Mouse (Mus musculus) Patski (cell line): Measurements from ENCODE around the gene Mical2. TPM values are rescaled to one million over a fixed set of nuclear protein-coding genes. Genes with fewer than 3 reads are reported as not detected.

Experiments used
- ATAC-seq: fragments of 100-300 bp; one replicate; pipeline ENCODE4 v1.8.0; 2021
- CTCF ChIA-PET: fragments of 350-600 bp; sonication (Branson Sonifier 250); formaldehyde crosslinking; loops from one replicate; lab custom pipeline; 2022; ENCODE audit warnings: inconsistent platforms; lab: Charles Lee
- POLR2A ChIA-PET: fragments of 350-600 bp; sonication (Branson Sonifier 250); formaldehyde crosslinking; loops from one replicate; lab custom pipeline; 2022; ENCODE audit warnings: antibody characterized with exemption, inconsistent platforms; lab: Charles Lee
- DNase-seq: peaks from one replicate; pipeline ENCODE4 v3.0.0-alpha.2; 2011; ENCODE audit warnings: low read depth, low spot score
- H3K27me3 ChIP-seq: fragments of 371-371 bp; one replicate; pipeline ENCODE4 v1.5.1; 2021
- CTCF ChIP-seq: fragments of 100-300 bp; IDR thresholded peaks from one replicate; pipeline ENCODE4 v1.5.1; 2021
- in situ Hi-C: fragments of 300-500 bp; cut with MboI; formaldehyde crosslinking; loops from 3 replicates; pipeline ENCODE4 v1.11.1; 2018; ENCODE audit warnings: low pct_unique_long_range_greater_than_20kb, mixed read lengths
- polyA plus RNA-seq: library from polyadenylated mRNA; unstranded; gene quantifications from one replicate; pipeline ENCODE4 v1.2.3, GENCODE M21; 2021

The Mical2 gene
- polyA plus RNA-seq, 1 experiment from 2014 or later, result 50.7 TPM

DNA sequence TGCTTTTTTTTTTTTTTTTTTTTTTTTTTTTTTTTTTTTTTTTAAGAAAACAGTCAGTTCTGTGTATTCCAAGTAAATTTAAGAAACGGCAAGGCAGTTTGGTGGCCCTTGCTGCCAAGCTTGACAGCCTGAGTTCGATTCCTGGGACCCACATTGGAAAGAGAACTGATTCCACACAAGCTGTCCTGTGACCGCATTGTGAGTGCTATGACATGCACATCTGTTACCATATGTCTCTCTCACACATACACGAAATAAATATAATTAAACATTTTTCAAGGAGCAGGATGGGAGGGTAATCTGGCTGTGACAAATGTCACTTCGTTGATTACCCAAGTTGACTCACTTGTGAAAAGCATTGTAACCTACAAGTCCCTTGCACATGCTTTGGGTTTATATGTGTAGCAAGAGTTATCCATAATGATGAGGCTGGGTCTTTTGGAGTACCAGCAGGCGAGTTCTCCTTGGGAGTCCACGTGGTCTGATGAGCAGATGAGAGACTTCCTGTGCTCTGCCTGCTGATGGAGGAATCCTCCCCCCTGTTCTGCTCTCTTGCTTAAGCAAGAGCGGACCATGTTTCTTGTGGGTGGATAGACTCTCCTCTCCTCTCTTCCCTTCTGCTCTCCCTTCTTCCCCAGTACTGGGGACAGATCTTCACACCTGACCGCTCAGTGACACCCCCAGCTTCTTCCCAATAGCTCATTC is 58.1 kb downstream of the Mical2 start:
- POLR2A ChIA-PET, result interaction anchor here (0.6 kb wide), 1 partner anchor 1573 kb away, joined by 5 read pairs; no protein-coding TSS in a partner anchor
- no peaks in the 10 kb centered on the region for H3K27me3 ChIP-seq
- DNase-seq (no peak), ATAC-seq (no peak)
- no peak for TF ChIP-seq CTCF
- in situ Hi-C loops, result no loop called here
- CTCF ChIA-PET, result interaction anchor here (1.4 kb wide), 1 partner anchor 71 kb away, joined by 4 read pairs; no protein-coding TSS in a partner anchor

DNA sequence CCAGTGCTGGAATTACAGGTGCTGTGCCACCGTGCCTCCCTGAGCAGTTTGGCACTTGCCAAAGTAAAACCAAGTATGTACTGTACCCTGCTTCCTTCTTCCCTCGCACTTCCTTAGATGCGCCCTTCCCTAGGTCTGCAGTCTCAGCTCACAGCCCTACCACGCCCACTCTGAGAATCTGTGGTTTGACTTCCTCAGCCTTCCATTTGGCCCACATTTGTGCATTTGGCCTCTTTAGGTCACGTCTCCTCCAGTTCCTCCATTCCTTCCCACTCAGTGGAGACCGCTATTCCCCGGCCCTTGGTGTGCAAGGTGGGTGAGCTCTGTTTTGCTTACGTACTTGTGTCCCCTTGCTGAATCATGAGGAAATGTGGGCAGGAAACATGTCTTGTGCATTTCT is 59.9 kb downstream of the Mical2 start:
- no peaks in the 10 kb centered on the region for H3K27me3 ChIP-seq
- CTCF ChIA-PET, result interaction anchor here (1.2 to 1.5 kb wide), 3 partner anchors 9 to 73 kb away, joined by 3 to 5 read pairs (median 4); no protein-coding TSS in a partner anchor
- DNase-seq, result no peak
- POLR2A ChIA-PET, result no interaction called here
- ATAC-seq, result no peak
- in situ Hi-C loops, result no loop called here
- TF ChIP-seq CTCF, result no peak

DNA sequence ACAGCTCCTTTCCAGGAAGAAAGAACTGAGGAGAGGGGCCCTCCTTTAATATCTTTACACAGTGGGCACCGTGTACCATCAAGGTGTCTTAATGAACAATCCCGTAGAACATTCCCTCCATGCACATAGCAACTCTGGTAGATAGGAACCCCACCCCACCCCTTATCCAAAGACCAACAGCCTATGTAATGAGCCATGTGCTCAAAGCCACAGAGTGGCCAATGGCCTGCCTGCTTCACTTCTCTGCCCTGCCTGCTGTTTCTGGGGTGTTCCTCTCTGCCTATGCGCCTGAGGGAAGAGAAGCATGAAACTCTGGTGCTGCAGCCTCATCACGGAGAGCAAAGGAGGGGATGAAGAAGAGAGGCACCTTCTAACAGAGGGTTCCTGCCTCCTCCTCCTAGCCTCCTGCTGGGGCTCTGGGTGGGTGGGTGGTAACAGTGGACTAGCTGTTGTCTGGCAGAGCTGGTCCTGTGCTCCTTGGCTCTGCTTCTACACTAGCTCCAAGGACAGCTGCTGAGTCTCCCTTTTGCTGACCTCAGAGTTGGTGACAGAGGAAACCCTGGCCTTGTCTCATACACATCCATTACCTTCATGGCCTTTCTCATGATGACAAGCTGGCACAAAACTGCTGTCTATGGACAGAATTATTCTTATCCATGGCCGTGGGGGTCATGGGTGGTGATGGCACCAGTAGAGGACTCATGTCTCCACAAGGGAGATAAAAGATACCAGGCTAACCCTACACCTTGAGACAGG is 62.9 kb downstream of the Mical2 start:
- H3K27me3 ChIP-seq, result no peaks in the 10 kb centered on the region
- no peak for TF ChIP-seq CTCF
- in situ Hi-C loops, result no loop called here
- ATAC-seq (no peak), DNase-seq (no peak)
- CTCF ChIA-PET, result interaction anchor here (1.6 to 3.0 kb wide), 3 partner anchors 10 to 86 kb away, joined by 4 to 9 read pairs (median 9); no protein-coding TSS in a partner anchor
- POLR2A ChIA-PET, result interaction anchor here (0.9 to 1.8 kb wide), 4 partner anchors 28 to 86 kb away, joined by 3 to 5 read pairs (median 3); partner anchors contain the start of gene Mical2

DNA sequence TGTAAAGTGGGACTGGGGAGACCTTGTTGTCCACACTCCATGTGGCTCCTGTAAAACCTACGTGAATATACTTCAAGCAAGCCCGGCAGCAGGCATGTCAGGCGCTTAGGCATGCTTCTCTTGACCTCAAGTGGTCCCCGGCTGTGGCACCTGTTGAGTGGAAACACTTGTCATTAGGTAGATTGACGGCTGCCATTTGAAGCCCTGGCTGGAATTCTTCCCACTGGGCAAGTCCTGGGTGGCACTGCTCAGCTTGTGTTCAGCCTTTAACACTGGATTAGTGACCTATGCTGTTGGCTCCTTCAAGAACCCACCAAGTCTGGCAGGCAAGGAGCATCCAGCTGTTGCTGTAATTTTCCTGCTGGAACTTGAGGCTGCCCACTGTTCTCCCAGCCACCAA is 63.9 kb downstream of the Mical2 start:
- H3K27me3 ChIP-seq, result no peaks in the 10 kb centered on the region
- TF ChIP-seq CTCF, result no peak
- ATAC-seq, result peak; percentile 9
- ChIA-PET CTCF (interaction anchor here (2.3 to 3.0 kb wide), 2 partner anchors 11 to 18 kb away, joined by 9 read pairs; no protein-coding TSS in a partner anchor), POLR2A (interaction anchor here (0.6 to 1.8 kb wide), 7 partner anchors 9 to 87 kb away, joined by 3 to 5 read pairs (median 3); partner anchors contain the start of gene Mical2)
- in situ Hi-C loops, result no loop called here
- no peak for DNase-seq

DNA sequence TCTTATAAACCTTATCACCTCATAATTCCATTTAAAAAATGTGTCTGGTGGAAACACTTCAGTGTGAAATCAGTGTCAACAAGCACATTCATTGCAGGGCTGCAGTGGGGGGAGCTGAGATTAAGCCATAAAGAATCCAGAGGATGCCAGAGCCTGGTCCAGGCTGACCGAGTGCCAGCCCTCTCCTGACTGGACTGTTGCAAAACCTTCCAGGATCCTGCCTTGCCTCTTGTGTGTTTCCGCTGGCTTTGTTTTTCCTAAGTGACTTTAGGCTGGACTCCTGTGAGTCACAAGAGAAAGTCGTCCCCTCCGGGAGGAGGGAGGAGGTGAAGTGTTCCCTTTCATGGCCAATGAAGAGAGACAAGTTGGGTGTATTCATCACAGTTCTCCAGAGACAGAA is 64.3 kb downstream of the Mical2 start:
- H3K27me3 ChIP-seq, result no peaks in the 10 kb centered on the region
- TF ChIP-seq CTCF, result no peak
- ATAC-seq (peak; percentile 86), DNase-seq (peak; percentile 97)
- in situ Hi-C loops, result no loop called here
- CTCF ChIA-PET, result interaction anchor here (3.0 kb wide), 1 partner anchor 18 kb away, joined by 9 read pairs; no protein-coding TSS in a partner anchor
- POLR2A ChIA-PET, result interaction anchor here (0.6 to 1.0 kb wide), 4 partner anchors 9 to 21 kb away, joined by 3 to 4 read pairs (median 4); no protein-coding TSS in a partner anchor

DNA sequence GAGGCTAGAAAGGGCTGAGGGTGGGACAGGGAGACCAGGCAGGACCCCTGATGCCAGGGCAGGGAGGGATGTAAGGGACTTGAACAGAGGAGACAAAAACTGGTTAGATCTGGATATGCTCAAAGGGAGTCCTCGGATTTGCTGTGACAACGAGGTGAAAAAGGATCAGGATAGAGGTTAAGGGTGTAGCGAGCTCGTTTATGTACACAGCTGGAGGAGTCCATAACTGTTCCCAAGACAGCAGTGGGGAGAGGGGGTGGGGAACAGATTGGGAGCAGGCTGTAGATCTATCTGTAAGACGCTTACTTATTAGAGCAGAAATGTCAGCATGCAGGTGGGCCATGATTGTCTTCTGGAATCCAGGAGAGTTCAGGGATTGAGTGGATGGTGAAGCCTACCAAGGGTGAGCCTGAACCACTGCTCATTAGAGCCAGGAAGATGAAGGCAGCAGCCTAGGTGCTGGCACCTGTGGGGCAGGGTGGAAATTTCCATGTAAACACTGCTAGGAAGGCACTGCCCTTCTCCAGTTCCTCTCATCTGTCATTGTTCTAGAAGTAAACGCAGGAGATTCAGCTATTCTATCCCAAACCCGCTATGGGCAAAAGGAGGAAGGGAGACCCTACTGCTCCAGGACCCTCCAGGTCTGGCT is 67.9 kb downstream of the Mical2 start:
- DNase-seq (no peak), ATAC-seq (no peak)
- POLR2A ChIA-PET, result no interaction called here
- CTCF ChIA-PET, result interaction anchor here (2.3 kb wide), 1 partner anchor 91 kb away, joined by 6 read pairs; no protein-coding TSS in a partner anchor
- no peaks in the 10 kb centered on the region for H3K27me3 ChIP-seq
- TF ChIP-seq CTCF, result no peak
- in situ Hi-C loops, result no loop called here

DNA sequence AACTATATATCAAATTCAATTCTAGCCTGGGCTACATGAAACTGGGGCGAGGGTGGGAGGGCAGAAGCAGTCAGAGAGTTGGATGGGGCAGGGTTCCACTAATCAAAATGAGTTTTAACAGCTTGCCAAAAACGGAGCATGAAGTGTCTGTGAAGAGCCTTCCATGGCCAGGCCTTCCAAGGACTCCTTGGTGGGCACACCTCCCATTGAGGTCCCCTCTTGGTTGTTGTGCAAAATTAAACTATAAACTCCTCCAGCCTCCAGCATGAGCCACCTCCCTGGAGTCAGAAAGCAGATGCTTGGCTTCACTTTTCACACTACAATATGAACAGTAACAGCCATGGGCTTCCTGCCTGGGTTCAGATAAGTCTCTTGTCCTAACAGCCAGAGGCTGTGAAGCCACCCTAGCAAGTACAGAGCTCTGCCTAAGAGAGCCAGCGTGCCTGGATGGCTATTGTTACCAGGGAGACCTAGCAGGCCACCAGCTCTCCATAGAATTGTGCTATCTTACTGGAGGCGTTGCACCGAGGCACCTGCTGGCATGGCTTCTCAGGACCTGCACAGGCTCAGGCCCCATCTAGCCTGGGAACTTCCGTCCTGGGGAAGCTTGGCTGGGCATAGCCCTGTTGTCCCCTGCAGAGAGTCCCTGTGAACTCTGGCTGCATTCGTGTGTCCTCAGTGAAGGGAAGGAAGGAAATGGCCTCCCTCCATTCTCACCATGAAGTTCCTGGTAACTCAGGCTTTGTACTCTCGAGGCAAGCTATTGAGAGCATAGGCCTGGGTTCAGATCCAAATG is 70.0 kb downstream of the Mical2 start:
- no peak for DNase-seq
- TF ChIP-seq CTCF, result no peak
- no peaks in the 10 kb centered on the region for H3K27me3 ChIP-seq
- in situ Hi-C loops, result no loop called here
- CTCF ChIA-PET, result interaction anchor here (0.8 to 2.3 kb wide), 2 partner anchors 73 to 93 kb away, joined by 3 to 6 read pairs; no protein-coding TSS in a partner anchor
- POLR2A ChIA-PET, result no interaction called here
- ATAC-seq, result no peak

DNA sequence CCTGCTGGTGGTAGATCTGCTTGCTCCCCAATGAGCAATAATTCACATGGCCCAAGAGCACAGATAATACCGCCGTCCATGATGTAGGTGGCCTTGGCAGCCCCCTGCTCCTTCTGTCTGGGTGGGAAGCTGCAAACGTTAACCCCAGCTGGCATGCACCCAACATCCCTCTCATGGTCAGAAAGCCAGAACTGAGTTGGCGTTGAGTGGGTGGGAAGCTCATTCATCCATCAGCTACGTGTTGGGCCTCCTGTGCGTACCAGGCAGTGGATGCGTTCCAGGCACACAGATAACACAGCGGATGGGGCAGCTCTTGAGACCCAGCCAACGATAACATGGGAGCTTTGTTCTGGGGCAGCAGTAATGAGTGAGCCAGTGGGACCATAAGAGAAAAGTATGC is 72.4 kb downstream of the Mical2 start:
- DNase-seq (peak; percentile 94), ATAC-seq (no peak)
- ChIA-PET POLR2A (interaction anchor here (0.9 to 2.5 kb wide), 8 partner anchors 8 to 96 kb away, joined by 3 to 8 read pairs (median 3); partner anchors contain the start of gene Mical2), CTCF (interaction anchor here (0.7 to 1.1 kb wide), 6 partner anchors 23 to 85 kb away, joined by 3 to 6 read pairs (median 4); no protein-coding TSS in a partner anchor)
- H3K27me3 ChIP-seq, result no peaks in the 10 kb centered on the region
- no peak for TF ChIP-seq CTCF
- in situ Hi-C loops, result no loop called here

DNA sequence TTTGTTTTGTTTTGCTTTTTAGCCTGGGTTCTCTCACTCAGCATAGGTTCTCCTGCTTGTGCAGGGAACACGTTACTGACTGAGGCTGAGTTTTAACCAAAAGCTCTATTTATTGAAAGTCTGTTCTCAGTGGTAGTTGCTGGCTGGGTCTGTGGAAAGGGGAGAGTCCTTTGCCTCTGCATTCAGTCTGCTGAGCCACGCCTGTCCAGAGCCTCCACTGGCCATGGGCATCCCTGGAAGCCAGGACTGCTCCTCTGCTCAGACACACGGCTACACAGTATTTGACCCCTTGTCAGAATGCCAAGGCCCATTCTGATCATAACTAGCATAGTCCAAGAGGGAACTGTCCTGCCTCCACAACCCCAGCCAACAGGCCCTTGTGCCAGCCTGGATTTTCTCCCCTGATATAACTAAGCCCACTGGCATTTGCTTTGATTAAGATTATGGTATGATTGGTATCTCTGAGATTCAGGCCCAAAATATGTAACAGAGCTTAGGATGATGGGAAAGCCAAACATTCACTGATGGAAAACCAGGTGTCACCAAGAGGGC is 73.3 kb downstream of the Mical2 start:
- CTCF ChIA-PET, result interaction anchor here (1.0 to 1.4 kb wide), 3 partner anchors 23 to 72 kb away, joined by 3 to 4 read pairs (median 4); no protein-coding TSS in a partner anchor
- in situ Hi-C loops, result no loop called here

More for the DNA sequence above, 73.3 kb downstream of the Mical2 start:
- no peak for TF ChIP-seq CTCF
- H3K27me3 ChIP-seq, result no peaks in the 10 kb centered on the region
- peak; percentile 27 for ATAC-seq
- POLR2A ChIA-PET, result interaction anchor here (1.0 to 2.5 kb wide), 7 partner anchors 9 to 96 kb away, joined by 3 to 8 read pairs (median 3); partner anchors contain the start of gene Mical2
- DNase-seq, result no peak
